Mouse (Mus musculus) spleen, adult 10 weeks (tissue): ENCODE measurements around the gene Gm15737. TPM values are rescaled to one million over a fixed set of nuclear protein-coding genes. Genes with fewer than 3 reads are reported as not detected.

ENCODE experiments used
- polyA plus RNA-seq: library from polyadenylated mRNA; stranded (reverse); fragments of 350-450 nt; fragmentation: Illumina TruSeq; extraction: RNeasy Lipid Tissue Mini Kit (QIAGEN cat#74804); gene quantifications from one replicate; pipeline ENCODE4 v1.2.3, GENCODE M21; 2015; ENCODE audit warnings: low replicate concordance; ENCODE audit not compliant: insufficient read depth

Gm15737 gene
- polyA plus RNA-seq = not detected

GRCm38 (mm10) chr6:92869089-92869581, at the start of gene Gm15737:
TSS of gene Gm15737 (plus strand) at chr6:92869357.

Other genes with a start within 250 kb of the Gm15737 start
- 3.4 TPM for gene Prickle2, start 163.2 kb upstream of the Gm15737 start, polyA plus RNA-seq
- gene A730049H05Rik, start 52.9 kb upstream of the Gm15737 start, polyA plus RNA-seq = 0.55 TPM
- gene Adamts9, start 74.1 kb downstream of the Gm15737 start, polyA plus RNA-seq = 3.2 TPM